Mouse (Mus musculus) lung, postnatal 36 days (tissue): ENCODE results near the gene Hsd17b11.
"Not testable (repeated sequence)": the region's sequence is repeated elsewhere in the genome, so short reads cannot be mapped to it uniquely, and the experiment has no call there.

ENCODE experiments used
- DNase-seq: peaks from one replicate; pipeline ENCODE4 v3.0.0; 2022; ENCODE audit warnings: mixed read lengths

Hsd17b11 gene

GRCm38 (mm10) chr5:104035066-104035465, 13.3 kb upstream of the Hsd17b11 start:
- no peak for DNase-seq

- DNase-seq = no peak
These were observed 10.8 kb upstream of the Hsd17b11 start for GRCm38 (mm10) chr5:104032434-104033097.

DNA sequence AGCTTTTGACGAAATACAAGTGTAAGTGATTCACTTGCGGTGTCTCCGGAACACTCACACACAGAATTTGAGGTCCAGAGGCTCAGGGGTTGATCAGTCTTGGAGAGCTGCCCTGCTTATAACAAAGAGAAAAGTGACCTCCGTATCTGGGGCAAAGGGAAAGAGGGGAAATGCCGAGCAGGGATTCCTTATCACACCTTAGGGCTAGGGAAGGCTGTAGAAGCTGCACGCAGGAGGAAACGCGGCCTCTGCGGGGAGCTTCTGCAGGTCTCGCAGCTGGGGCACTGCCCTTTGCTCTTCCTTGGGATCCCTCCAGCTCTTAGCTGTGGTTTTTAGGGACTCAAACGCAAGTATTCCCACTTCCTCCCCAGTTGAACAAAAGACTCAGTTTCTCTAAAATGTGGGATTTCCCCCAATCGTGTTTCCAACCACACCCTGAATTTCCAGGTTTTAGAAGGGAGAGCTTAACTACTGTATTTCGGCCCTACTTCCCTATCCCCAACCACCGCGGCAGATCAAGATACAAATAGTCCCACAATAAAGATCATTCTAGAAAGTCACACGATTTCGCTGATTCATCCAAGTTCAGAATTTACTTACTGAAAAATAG, 3.6 kb upstream of the Hsd17b11 start:
- no peak for DNase-seq

- DNase-seq = no peak
These were observed 3.0 kb upstream of the Hsd17b11 start for GRCm38 (mm10) chr5:104024762-104025161.

- DNase-seq = not testable (repeated sequence)
These were observed 2.5 kb upstream of the Hsd17b11 start for GRCm38 (mm10) chr5:104024193-104024592.

GRCm38 (mm10) chr5:104023289-104024020, 1.7 kb upstream of the Hsd17b11 start:
- peak; percentile 54 for DNase-seq

- DNase-seq = no peak
These were observed 839 bp upstream of the Hsd17b11 start for GRCm38 (mm10) chr5:104022558-104022957.

DNA sequence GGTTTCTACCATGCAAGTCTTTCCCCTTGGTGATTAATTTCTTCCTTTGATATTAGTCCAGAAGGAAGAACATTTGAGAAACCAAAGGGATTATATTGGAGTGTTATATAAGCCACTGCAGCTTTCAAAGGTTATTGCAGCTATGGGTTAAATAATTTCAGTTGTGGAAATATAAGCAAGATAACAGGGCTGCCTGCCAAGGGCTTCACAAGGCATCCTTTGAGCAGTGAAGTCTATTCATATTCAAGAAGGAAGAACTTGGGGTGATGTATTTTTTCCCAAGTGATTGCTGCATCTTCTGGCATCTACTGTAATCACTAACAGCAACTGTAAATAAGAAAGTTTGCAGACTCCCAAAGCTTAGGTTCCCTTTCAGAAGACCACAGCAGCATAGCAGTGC, 10.3 kb downstream of the Hsd17b11 start:
- no peak for DNase-seq

- DNase-seq = peak; percentile 63
These were observed 11.5 kb downstream of the Hsd17b11 start for GRCm38 (mm10) chr5:104010261-104010660.

- no peak for DNase-seq
These were observed 12.3 kb downstream of the Hsd17b11 start for GRCm38 (mm10) chr5:104009421-104009820.

- DNase-seq = no peak
These were observed 13.9 kb downstream of the Hsd17b11 start for GRCm38 (mm10) chr5:104007801-104008200.

- DNase-seq = no peak
These were observed 14.9 kb downstream of the Hsd17b11 start for GRCm38 (mm10) chr5:104006811-104007210.

DNA sequence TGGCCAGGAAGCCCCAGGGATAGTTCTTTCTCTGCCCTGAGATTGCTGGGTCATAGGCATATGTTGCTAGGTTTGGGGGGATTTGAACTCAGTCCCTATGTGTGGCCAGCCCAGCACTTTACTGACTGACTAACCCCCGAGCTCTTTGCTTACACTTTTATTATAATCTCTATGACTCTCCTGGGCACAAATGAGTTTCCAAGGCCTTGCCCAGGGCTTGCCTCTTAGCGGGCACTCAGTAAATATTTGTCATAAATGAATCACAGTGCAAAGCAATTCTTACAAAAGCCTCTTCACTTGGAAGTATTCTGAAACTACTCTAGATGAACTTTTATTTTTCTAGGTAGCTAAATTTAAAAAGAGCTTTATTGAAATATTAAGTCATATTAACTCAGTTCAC, 17.8 kb downstream of the Hsd17b11 start:
- peak; percentile 72 for DNase-seq

DNA sequence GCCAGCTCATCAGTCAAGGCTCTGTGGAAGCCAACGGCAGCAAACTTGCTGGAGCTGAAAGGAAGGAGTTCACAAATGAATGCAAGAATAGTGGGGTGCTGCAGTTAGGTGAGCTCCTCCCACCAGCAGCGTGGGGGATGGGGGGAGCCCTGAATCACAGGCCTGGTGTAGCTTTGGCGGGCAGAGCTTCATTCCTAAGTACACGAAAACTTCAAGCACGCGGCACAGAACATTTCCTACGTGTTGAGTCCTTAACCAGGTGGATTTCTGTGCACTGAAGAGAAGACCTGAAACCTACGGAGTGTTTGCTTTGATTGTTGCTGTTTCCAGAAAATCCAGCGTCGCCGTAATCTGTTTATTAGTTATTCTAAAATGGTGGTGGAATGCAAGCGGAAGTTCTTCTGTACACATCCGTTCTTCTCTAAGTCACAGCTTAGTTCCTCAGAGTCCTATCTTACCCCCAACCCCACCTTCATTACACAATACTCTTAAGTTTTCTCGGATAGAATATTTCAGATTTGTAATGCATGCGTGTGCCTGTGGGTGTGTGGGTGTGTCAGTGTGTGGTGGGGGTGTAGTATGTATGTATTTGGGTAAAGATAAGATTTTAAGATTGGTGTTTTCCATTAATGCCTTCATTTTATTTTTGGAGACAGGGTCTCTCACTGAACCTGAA, 18.3 kb downstream of the Hsd17b11 start:
- DNase-seq = peak; percentile 59

GRCm38 (mm10) chr5:104002549-104003255, 19.0 kb downstream of the Hsd17b11 start:
- DNase-seq = no peak

- DNase-seq = peak; percentile 91
These were observed 22.0 kb downstream of the Hsd17b11 start for GRCm38 (mm10) chr5:103999738-104000137.

GRCm38 (mm10) chr5:103998739-103999138, 23.0 kb downstream of the Hsd17b11 start:
- peak; percentile 28 for DNase-seq

DNA sequence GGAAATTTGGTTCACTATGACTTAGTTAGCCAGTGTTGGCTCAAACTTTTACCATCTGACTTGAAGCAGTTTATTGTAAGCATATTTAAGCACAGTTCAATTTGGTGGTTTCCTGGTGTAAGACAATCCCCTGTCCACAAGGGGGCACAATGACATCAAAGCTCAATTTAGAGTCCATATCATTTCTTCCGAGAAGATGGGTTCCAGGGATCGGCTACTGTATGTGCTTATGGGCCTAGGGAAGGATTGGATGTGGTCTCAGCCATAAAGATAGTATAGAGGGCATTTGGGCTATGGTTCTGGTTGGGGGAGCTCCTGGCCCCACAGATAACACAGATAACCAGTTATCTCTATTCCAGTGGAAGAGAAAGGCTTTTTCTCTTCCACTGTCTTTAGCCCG, 26.5 kb downstream of the Hsd17b11 start:
- DNase-seq = peak; percentile 37

DNA sequence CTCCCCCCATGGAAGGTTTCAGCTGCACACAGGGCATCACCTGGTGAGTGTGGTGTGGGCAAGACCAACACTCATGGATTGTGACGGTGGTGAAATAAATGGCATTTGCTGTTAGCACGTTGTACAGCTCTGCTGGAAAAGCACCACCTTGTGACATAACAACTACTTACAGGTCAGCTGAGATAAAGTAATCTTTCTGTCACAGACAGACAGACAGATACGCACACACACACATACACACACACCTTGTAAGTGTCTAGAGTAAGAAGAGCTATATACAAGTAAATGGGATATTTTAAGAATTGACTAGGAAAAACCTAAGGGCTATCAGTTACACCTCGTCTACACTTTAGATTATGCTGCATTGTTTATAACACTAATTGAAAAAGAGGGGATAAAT, 27.1 kb downstream of the Hsd17b11 start:
- no peak for DNase-seq

DNA sequence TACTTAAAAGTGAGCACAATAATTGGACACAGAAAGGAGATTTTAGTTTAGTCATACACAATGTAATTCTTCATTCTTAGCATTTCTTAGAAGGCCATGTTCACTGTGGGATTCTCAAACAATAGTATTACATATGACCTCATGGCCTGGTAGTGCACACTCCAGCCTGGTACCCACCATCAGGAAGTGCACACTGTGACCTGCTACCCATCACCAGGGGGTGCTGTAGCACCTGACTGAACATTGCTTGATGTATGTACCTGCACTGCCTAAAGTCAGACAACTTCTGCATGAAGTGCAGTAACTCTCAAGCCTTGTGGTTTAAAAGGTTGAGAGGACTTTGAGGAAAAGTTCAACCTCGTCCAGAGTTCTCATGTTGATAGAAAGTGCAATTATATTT, 28.1 kb downstream of the Hsd17b11 start:
- peak; percentile 45 for DNase-seq

GRCm38 (mm10) chr5:103992831-103993230, 28.9 kb downstream of the Hsd17b11 start:
- DNase-seq = no peak

DNA sequence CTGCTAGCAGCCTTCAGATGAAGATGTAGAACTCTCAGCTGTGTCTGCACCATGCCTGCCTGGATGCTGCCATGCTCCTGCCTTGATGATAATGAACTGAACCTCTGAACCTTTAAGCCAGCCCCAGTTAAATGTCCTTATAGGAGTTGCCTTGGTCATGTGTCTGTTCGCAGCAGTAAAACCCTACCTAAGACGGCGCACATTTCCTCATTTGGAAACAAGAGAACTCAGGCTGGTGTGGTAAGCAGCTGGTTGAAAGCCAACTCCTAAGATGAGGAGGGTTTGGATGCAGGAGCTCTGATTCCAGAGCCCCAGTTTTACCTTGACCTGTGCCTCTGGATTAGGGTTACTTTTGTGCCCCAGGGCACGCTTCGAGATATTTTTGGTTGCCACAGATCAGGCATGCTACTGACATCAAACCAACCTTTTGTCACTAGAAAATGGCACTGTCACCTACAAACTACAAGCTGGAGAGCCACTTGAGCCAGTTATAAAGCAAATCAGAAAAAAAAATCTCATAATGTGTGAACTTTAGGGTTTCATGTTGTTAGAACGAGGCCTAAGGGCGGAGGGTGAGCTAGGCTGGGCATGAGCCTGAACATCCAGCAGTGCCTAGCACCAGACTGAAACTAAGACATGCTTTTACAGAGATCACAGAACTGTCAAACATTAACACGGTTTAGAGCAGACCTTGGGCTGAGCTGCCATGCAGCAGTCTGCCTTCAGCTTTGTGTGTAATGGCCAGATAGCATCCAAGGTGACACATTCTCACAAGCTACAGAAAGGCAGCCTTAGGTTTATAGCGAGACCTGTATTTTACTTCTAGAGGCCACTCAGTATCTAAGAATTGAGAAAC, 40.8 kb downstream of the Hsd17b11 start:
- DNase-seq = no peak
